Mouse (Mus musculus) cerebellum, adult 11-12 months (tissue): ENCODE results near the gene Fam129a.
"Not testable (repeated sequence)": the region's sequence is repeated elsewhere in the genome, so short reads cannot be mapped to it uniquely, and the experiment has no call there.

Experiments
- DNase-seq: peaks from one replicate; pipeline ENCODE4 v3.0.0; 2022

The Fam129a gene

DNA sequence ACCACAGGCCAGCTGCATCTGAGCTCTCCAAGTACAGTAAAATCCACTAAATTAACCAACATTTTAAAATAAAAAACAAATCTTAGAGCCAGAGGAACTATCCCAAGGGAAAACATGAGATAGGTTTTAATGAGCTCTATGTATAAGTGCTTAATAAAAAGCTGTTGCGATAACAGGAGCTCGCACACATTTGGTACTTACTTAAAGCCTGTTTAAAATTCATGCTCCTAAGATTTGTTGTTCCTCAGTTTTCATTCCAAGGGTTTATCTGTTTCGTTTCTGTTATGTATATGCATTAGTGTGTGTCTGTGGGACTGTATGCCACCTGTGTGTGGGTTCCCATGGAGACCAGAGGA, 135.4 kb downstream of the Fam129a start:
- no peak for DNase-seq

DNA sequence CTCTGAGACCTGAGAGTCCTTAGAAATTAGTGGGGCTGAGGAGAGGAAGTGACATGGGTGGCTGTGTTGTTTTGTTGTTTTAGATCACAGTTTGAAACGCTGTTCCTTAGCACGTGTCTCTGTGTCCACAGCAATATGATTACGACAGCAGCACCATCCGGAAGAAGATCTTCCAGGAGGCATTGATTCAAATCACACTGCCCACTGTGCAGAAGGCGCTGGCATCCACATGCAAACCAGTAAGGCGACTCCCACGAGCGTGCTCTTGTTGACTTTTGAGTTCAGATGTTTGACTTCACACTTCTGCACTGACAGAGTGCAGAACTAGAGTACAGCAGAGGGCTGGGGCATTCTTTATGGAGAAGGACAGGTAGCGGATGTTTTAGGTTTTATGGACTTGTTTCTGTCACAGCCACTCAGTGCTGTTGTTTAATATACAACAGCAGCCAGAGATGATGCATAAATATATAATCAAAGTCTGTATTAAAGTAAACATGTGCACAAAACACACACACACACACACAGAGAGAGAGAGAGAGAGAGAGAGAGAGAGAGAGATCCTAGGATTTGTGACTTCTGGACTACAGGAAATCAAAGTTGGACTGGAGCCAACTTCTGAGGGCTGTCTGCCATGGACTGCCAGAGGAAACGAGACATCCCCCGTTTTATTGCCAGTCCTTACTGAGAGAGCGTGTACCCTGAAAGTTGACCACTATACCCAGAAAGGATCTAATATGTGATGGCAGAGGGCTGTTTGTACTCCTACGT, 138.2 kb downstream of the Fam129a start:
- no peak for DNase-seq

DNA sequence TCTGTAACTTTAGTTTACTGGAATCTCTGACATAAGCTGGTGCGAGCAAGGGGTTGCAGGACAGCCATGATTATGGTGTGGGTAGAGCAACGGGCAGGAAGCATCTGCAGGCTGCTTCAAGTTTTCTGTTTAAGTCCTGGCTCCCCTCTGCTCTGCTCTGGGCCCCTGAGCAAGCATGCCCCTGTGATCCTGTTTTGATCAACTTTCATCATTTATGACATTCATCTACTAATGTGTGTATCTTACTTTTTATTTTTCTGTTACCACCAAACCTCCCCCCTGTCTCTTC, 138.7 kb downstream of the Fam129a start:
- no peak for DNase-seq

DNA sequence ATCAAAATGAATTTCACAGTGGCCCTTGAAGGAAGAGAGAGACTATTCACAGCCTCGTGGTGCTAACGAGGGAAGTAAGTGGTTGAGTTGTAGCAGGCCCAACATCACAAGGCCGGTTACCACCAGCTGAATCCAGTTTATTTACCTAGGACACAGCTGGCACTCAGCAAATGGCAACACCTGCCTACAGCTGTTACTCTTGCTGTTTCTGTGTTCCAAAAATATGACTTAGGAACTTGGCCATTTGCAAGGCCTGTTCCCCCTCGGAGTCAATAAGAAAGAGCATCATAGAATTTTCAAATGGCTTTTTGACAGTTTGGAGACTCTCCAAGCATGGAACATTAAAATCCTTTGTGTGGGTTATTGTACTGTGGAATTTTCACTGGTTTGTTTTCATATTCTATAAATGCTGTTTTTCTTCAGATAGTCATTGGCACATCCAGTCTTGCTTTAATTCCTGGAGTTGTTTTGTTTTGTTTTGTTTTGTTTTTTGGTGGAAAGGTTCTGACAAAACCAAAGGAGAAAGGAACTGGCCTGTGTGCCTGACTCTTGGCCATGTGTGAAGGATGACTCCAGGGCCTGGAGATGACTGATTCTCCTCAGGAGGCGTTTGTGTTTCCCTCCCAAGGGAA, 139.6 kb downstream of the Fam129a start:
- no peak for DNase-seq

DNA sequence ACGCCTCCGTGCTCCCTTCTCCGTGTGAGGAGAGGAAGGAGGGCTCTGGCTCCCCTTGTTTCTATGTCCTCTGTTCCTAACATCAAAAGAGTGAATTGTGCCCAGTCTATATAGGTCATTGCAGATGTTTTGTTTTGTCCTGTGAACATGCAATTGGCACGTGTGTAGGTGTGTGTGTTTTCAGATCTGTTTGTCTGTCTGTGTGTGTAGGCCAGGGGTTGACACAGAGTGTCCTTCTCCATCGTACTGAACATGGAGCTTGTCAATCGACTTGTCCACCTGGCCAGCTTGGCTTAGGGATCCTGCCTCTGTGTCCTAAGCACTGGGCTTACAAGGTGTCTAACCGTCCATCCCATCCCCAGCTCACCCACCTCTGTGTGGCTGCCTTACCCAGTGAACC, 140.1 kb downstream of the Fam129a start:
- DNase-seq, result no peak

DNA sequence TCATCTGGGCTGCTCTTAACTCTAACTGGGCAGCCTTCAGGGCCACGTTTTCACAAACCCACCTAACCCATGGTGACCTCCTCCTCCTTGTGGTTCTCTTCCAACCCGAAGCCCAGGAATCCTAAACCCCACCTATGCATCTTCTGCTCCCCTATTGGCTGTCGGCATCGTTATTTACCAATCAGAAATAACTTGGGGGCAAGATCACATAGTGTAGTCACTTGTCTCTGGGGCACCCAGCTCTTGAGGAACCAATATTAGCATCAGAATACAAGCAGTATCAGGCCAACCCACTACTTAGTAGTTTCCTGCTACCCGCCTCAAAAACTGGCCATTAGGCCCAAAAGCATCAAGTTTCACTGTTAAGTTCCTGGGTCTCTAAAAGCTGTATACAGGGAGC, 141.7 kb downstream of the Fam129a start:
- no peak for DNase-seq

DNA sequence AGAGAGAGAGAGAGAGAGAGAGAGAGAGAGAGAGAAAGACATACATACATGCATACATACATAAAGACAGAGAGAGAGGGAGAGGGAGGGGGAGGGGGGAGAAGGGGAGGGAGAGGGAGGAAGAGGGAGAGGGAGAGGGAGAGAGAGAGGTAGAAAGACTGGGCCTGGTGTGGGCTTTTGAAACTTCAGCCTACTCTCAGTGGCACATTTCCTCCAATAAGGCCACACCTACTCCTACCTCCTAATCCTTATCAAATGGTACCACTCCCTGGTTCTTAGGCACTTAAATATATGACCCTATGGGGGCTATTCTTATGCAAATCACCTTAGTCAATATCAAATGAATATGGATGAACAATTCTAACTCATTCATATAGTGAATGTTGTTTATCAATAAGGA, 142.6 kb downstream of the Fam129a start:
- no peak for DNase-seq

DNA sequence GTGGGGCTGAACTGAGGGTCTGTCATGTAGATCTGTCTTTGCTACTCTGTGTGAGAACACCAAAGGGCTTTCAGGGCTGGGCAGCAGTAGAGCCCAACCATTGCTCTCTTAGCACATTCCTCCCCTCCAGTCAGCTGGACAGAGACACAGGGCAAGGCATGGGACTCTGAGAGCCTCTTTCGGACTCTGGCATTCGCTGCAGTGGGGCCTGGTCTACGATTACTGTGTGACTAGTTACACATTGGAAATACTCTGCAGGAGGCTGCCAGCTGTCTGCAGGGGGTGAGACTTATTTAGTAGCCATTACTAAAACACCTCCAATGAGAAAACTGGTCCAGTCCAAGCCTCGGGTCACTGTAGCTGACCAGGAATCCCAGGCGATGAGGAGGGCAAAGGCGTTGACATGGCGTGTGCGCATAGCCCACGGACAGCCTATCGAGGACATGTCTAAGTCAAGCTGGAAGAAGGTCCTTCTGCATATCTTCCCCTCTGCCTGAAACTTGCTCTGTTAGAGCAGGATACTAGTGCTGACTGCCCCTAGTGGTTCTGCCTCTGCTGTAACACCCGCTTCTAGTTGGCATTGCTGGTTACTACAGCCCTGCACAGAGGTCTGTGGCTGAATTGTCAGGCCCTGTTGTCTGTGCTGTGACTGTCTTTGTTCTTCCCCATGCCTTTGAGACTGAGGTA, 145.2 kb downstream of the Fam129a start:
- DNase-seq, result no peak

DNA sequence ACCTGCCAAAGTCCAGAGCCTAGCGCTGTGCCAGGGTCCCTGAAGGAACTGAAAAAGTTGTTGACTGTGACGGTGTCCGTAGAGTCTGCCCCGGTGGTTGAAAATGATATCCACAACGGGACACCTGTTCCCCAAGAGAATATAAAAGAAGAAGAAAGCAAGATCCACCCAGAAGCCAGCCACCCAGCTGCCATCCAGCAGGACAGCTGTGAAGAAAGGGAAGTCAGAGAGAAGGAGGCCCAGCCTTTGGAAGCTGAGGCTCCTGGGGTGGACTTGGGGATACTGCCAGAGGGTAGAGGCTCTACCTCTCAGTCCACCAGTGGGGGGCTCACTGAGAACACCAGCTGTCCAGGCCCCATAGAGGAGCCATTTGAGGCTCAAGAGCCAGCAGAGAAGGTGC, 146.6 kb downstream of the Fam129a start:
- no peak for DNase-seq

DNA sequence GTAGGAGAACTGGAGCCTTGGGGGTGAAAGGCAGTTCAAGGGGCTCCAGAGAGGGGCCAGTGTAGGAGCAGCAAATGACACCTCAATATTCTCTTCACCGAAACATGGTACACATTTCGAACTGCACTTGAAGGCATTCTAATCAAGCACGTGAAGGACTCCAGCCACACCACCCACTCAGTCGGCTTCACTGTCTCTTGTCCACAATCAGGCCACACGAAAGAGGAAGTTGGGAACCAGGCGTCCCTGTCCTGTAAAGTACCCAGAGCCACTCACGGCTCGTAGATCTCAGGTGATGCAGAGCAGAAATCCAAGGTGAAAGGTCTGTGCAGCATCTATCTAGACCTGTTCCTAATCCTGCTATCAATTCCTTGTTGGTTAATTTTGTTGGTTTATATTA, 147.6 kb downstream of the Fam129a start:
- no peak for DNase-seq

DNA sequence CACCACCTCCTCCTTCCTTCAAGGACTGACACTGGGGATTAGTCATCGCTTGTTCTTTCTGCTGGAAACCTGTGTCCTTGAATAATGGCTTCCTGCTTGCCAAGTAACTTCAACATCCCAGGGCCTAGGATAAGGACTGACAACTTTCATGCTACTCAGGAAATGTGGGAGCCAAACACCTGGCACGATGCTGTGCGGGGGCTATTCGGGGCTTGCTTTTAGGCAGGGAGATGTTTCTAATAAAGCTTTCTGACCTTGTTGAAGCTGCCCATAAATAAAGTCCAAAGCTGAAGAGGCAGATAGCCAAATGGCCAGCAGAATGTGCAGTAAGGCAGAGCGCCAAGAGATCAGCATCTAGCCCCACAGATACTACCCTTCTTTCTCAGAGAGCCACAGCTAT, 148.9 kb downstream of the Fam129a start:
- no peak for DNase-seq

DNA sequence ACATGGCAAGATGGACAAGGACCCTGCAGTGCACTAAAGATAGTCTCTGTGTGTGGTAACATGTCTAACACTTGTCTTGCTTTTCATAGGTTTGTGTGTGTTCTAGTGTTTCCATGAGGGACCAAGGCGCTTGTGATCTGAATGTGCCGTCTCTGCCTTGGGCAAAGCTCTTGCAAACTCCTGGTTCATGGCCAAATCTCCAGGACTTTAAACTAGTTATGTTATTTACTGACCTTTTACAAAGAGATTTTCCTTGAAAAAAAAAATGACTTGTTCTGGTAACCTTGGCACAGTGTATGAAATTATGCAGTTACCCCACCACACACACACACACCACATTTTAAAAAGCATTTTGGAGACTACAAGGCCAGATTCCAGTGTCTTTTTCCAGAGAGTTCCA, 149.6 kb downstream of the Fam129a start:
- no peak for DNase-seq

DNA sequence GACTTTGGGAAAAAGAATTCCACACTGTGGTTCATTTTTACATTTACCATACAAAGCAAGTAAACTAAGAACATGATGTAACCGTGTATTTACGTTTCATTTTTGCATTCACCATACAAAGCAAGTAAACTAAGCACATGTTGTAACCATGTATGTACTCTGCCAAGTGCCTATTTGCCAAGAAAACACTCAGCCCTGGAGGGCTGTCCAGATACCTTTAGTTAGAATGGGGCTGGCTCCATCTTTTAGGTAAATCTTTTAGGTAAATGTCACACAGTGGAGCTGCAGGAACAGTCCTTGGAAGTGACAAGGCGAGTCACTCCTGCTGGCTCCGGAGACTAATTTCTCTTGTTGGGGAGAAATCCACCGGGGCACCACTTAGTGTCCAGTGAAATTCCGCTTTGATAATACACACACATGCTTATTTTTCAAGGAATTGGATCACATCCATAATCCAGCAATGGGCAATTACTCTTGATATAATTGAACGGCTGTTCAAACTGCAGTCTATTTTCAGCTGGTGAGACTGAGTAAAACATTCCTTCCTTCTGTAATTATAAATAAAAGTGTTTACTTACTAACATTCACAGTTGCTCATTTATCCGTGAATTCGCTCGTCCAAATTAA, 150.5 kb downstream of the Fam129a start:
- no peak for DNase-seq

DNA sequence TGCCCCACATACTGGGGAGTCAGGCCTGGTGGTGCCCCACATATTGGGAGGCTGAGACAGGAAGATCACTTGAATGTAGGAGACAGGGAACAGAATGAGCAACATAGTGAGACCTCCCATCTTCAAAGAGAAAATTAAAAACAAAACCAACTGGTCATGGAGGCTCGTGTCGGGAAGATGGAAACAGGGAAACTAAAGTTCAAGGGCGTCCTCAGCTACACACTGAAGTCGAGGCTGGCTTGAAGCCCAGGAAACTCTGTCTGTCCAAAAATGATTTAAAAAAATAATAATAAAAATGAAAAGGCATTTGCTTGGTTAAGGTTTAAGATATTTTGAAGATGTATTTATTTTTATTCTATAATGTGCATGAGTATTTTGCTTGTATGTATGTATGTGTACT, 152.8 kb downstream of the Fam129a start:
- DNase-seq, result no peak

DNA sequence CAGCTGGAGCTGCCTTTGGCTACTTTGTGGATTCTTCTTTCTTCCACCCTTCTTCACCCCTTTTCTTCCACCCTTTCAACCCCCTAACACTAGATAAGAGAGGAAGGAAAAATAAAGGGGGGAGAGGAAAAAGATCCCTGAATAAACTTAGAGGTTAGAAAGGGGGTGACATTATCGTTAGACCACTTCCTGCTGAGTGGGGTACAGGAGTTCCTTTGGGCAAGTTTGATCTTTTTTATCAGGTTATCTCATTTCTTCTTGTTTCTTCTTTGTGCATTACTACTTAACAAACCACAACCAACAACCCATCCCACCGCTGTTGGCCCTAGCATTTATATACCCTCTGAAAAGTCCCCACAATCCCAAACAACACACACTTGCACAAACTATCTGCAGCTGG, 154.6 kb downstream of the Fam129a start:
- DNase-seq, result no peak

DNA sequence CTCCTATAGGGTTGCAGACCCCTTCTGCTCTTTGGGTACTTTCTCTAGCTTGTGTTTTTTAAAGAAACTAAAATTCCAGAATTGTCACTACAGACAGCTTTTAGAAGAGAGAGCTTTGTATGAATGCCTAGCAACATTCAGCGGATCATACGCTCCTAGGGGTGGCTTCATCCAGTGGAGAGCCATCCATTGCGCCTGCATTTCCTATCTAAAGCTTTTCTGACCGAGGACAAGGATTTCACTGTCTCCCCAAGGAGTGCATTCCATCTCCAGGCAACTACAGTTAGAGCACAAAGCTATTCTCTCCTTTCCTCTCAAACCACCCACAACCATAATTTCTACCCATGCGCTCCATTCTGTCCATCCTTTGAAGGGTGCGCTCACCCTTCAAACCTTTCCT, 155.4 kb downstream of the Fam129a start:
- DNase-seq, result no peak

DNA sequence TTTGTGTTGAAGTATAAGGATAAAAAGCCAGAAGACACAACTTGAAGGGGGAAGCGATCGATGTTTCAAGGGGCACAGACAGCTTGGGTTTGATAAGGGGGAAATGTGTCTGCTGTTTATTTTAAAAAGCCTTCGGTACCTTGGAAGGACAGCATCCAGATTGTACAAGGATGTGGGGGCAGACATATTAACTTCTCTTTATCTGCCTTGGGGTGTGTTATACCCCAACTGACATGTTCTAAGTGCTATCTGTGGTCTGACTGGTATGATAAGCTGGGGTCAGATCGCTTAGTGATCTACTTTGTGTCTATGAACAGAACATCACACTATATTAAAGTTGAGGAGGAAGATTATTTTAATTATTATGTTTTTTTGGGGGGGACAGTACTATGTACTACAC, 157.2 kb downstream of the Fam129a start:
- no peak for DNase-seq

DNA sequence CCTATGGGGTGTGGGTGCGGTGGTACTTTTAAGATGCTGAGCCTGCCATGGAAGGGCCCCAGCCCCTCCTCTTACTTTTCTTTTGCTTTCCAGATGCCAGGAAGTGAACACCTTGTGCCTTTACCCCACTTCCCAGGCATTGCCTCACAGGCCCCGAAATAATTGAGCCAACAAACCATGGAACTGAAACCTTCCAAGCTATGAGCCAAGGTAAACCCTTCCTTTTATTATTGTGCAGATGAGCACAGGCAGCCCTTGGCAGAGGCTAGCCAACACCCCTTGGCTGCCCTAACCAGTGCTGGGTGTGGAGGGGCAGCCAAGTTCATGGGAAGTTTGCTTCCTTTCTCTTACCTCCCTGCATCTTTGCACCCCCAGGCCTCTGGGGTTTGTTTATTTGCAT, 166.2 kb downstream of the Fam129a start:
- DNase-seq, result no peak

DNA sequence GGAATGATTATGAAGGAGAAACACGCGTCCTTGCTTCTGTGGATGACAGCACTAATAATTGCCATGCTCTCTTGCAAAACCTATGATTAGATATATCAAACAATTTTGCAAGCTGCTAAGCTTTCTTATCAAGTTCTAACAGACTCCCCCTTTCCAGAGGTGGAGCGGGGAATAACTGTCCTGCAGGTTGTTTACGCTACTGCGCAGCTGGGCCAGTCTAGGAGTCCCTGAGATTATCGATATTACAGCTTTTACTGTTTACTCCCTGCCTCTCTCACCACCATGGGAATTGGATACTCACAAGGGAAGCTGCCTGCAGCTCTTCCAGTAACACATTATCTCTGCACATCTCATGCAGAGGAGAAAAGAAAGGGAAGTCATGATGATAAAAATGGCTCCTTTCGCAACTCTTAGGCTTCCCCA, 170.2 kb downstream of the Fam129a start:
- DNase-seq, result no peak

DNA sequence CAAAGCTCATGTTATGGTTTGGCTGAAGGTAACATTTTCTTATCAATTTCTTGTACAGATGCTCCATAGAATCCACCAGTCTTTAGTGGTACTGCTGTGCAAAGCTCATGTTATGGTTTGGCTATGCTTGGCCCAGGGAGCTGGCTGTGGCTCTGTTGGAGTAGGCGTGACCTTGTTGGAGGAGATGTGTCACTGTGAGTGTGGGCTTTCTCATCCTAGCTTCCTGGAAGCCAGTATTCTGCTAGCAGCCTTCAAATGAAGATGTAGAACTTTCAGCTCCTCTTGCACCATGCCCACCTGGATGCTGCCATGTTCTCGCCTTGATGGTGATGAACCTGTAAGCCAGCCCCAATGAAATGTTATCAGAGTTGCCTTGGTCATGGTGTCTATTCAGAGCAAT, 178.9 kb downstream of the Fam129a start:
- DNase-seq, result not testable (repeated sequence)

DNA sequence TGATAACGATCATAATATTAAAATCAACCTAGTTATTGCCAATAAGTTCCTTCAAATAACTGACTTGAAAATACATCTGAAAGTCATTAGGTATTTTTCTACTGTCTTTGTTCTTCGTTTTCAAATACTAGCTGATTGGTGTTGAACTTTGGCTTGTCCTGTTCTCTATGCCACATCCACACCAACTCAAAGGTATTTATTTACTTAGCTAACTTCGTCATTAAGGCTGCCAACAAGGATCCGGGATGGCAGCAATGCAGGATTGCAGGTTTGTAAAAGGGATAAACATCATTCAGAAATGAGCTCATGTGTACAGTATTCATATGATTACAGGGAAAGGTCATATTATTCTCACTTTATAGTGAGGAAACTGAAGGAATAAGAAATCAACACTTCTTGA, 182.0 kb downstream of the Fam129a start:
- no peak for DNase-seq

DNA sequence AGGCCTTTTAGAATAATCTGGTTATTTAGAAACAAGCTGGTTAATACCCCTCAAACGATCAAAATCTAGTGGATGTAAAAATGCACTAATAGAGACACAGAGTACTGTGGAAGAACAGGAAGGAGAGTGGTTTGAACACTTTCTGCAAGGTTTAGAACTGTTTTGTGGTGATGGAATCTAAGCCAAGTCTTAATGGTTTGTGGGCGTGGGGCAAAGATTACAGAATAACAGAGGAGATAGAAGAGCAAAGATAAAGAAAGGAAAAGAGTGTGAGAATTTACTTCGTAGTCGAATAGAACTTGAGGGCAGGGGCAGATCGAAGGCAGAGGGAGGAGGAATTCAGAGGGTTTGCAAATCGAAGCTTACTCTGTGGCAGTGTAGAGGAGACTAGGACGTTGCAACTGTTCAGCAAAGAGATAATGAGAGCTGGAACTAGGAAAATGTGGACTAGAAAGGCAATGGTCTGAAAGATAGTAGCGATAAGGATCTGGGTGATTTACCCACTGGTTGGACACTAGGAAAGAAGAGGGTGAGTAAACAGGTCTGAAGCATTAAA, 182.5 kb downstream of the Fam129a start:
- no peak for DNase-seq

DNA sequence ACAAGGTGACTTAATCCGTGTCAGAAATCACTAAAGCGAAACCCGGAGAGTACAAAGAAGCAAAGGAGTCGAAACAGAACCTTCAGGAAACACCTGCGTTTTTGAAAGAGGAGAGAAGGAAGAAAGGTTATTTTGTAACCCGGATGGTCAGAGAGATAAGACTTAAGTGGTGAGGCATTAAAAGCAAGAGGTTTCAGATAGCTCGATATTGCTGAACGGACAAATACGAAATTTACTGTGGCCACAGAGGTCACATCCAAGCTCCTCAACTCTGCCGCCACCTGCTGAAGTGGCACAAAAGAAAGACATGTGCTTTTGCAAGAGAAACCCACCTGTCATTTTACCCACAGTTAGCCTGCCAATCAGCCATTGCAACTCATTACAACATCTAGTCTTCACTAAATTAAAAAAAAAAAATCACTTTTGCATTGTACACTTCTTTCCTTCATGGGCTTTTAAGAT, 183.1 kb downstream of the Fam129a start:
- peak; percentile 28 for DNase-seq
